Mouse (Mus musculus): Measurements from ENCODE around the gene Cldn3.

DNA sequence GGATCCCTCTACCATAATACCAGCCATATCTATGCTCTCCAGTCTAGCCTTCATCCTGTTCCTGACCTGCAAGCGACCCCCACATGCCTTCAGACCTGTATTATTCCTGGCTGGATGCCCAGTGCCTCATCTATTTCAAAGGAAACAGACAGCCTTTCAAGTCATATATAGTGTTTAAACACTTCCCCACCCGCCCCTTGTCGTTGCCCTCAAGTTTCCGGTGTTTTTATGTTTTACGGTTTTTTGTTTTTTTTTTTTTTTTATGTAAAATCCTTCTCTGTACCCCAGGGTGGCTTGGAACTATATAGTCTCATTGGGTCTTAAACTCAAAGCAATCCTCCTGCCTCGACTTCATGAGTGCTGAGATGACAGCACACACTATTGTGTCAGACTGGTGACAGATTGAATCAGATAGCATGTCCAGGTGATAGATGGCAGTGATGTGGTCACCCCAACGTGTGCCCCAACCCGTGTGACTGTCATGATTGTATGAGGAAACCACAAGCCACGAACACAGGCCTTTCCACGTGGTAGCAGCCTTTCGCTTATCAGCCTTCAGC, 38.7 kb downstream of the Cldn3 start:
- no peak for TF ChIP-seq CTCF (IDR thresholded peaks at IDR 0.05; ENCODE audit: borderline replicate concordance, insufficient read depth, low read depth, low read length)
- TF ChIP-seq POLR2A (IDR thresholded peaks at IDR 0.05; ENCODE audit: borderline replicate concordance, insufficient read depth, low read length) = no peak
